Mouse (Mus musculus) gastrocnemius, postnatal 36 days (tissue): ENCODE measurements around the gene Tjp2. TPM values are rescaled to one million over a fixed set of nuclear protein-coding genes. Genes with fewer than 3 reads are reported as not detected.
A peak's percentile ranks its signal among the peaks of the same experiment; 100 is the strongest.
"Not testable (repeated sequence)": the region's sequence is repeated elsewhere in the genome, so short reads cannot be mapped to it uniquely, and the experiment has no call there.

Experiments
- DNase-seq, 2 experiments: peaks; one replicate each; pipeline ENCODE4 v3.0.0; 2022
- intact Hi-C: fragments of 180-260 bp; cut with DNase I; formaldehyde crosslinking; loops from one replicate; pipeline ENCODE4 v1.15.1; 2025
- total RNA-seq, 2 experiments: library from RNA; stranded (reverse); gene quantifications; 2 replicates each; pipeline ENCODE4 v1.2.3; 2021

Tjp2 gene
- total RNA-seq, 2 experiments from 2014 or later, result 3.5 to 3.7 TPM

- no peak for DNase-seq
- intact Hi-C loops, result no loop called here
Observed at GRCm38 (mm10) chr19:24187791-24188190, 37.0 kb downstream of the Tjp2 start.

- DNase-seq, intact Hi-C loops: not testable (repeated sequence)
Observed at GRCm38 (mm10) chr19:24187358-24187757, 37.5 kb downstream of the Tjp2 start.

- intact Hi-C loops, result no loop called here
- no peak for DNase-seq
Observed at GRCm38 (mm10) chr19:24183680-24184235, 41.1 kb downstream of the Tjp2 start.

- intact Hi-C loops, result no loop called here
- no peak for DNase-seq
Observed at GRCm38 (mm10) chr19:24180415-24180814, 44.4 kb downstream of the Tjp2 start.

- intact Hi-C loops, result no loop called here
- DNase-seq, result no peak
Observed at GRCm38 (mm10) chr19:24178086-24178485, 46.7 kb downstream of the Tjp2 start.

- DNase-seq, result no peak
- intact Hi-C loops, result no loop called here
Observed at GRCm38 (mm10) chr19:24176692-24177091, 48.1 kb downstream of the Tjp2 start.

- intact Hi-C loops, result no loop called here
- DNase-seq, result peak in 1 of 2 experiments; percentile 18
Observed at GRCm38 (mm10) chr19:24174896-24175295, 49.9 kb downstream of the Tjp2 start.

- intact Hi-C loops, result no loop called here
- DNase-seq, result peak; percentile 93 to 95
Observed at GRCm38 (mm10) chr19:24173608-24174523, 51.0 kb downstream of the Tjp2 start.

GRCm38 (mm10) chr19:24173020-24173419, 51.8 kb downstream of the Tjp2 start:
- intact Hi-C loops, result no loop called here
- no peak for DNase-seq

- no peak for DNase-seq
- intact Hi-C loops, result no loop called here
Observed at GRCm38 (mm10) chr19:24168531-24168930, 56.3 kb downstream of the Tjp2 start.

- DNase-seq, result peak in 1 of 2 experiments; percentile 30
- intact Hi-C loops, result no loop called here
Observed at GRCm38 (mm10) chr19:24166516-24167091, 58.2 kb downstream of the Tjp2 start.

GRCm38 (mm10) chr19:24163974-24164373, 60.9 kb downstream of the Tjp2 start:
- intact Hi-C loops, result no loop called here
- no peak for DNase-seq

- DNase-seq, result no peak
- intact Hi-C loops, result no loop called here
Observed at GRCm38 (mm10) chr19:24160460-24160859, 64.4 kb downstream of the Tjp2 start.

- DNase-seq, result no peak
- intact Hi-C loops, result no loop called here
Observed at GRCm38 (mm10) chr19:24159751-24160150, 65.1 kb downstream of the Tjp2 start.

- no peak for DNase-seq
- intact Hi-C loops, result no loop called here
Observed at GRCm38 (mm10) chr19:24159334-24159733, 65.5 kb downstream of the Tjp2 start.

GRCm38 (mm10) chr19:24156067-24156455, 68.8 kb downstream of the Tjp2 start:
- intact Hi-C loops, result no loop called here
- DNase-seq, result no peak

- intact Hi-C loops, result no loop called here
- no peak for DNase-seq
Observed at GRCm38 (mm10) chr19:24155395-24156066, 69.3 kb downstream of the Tjp2 start.

- DNase-seq, result peak in 1 of 2 experiments; percentile 30
- intact Hi-C loops, result loop anchor here (2.0 to 5.0 kb wide), 2 partner anchors 71 to 114 kb away; partner anchors contain the start of gene Tjp2
Observed at GRCm38 (mm10) chr19:24153266-24154023, 71.4 kb downstream of the Tjp2 start.

- intact Hi-C loops, result no loop called here
- no peak for DNase-seq
Observed at GRCm38 (mm10) chr19:24144009-24144408, 80.8 kb downstream of the Tjp2 start.

GRCm38 (mm10) chr19:24142621-24143061, 82.2 kb downstream of the Tjp2 start:
- DNase-seq, result no peak
- intact Hi-C loops, result no loop called here
